Mouse (Mus musculus) ES-Bruce4 (cell line): ENCODE data around the gene Gm11595. TPM values are rescaled to one million over a fixed set of nuclear protein-coding genes. Genes with fewer than 3 reads are reported as not detected.
"Not testable (repeated sequence)": the region's sequence is repeated elsewhere in the genome, so short reads cannot be mapped to it uniquely, and the experiment has no call there.

Source experiments
- H3K27ac ChIP-seq: 2 replicates; pipeline ENCODE4 v1.5.1; 2012; ENCODE audit warnings: low read length, inconsistent platforms; ENCODE audit not compliant: insufficient read depth
- H3K27me3 ChIP-seq: 2 replicates; pipeline ENCODE4 v1.6.1; 2012; ENCODE audit warnings: mild to moderate bottlenecking, low read length, inconsistent platforms; ENCODE audit not compliant: control insufficient read depth, poor library complexity, insufficient read depth, severe bottlenecking
- H3K36me3 ChIP-seq: 2 replicates; pipeline ENCODE4 v1.6.1; 2012; ENCODE audit warnings: inconsistent platforms, mild to moderate bottlenecking, low read length, moderate library complexity; ENCODE audit not compliant: control insufficient read depth, poor library complexity, insufficient read depth, severe bottlenecking
- H3K4me1 ChIP-seq: one replicate; pipeline ENCODE4 v1.8.1; 2011; ENCODE audit warnings: low read length; ENCODE audit not compliant: control insufficient read depth, insufficient read depth
- H3K4me3 ChIP-seq: 2 replicates; pipeline ENCODE4 v1.5.1; 2011; ENCODE audit warnings: low read depth, mild to moderate bottlenecking, low read length
- H3K9ac ChIP-seq: 2 replicates; pipeline ENCODE4 v1.6.1; 2012; ENCODE audit warnings: low read depth, mild to moderate bottlenecking, inconsistent platforms; ENCODE audit not compliant: poor library complexity, severe bottlenecking
- H3K9me3 ChIP-seq: replicated peaks from 2 replicates; pipeline ENCODE4 v1.6.1; 2012; ENCODE audit warnings: mild to moderate bottlenecking, low read length, inconsistent platforms; ENCODE audit not compliant: control insufficient read depth, poor library complexity, insufficient read depth, severe bottlenecking
- CTCF ChIP-seq: IDR thresholded peaks from one replicate; pipeline ENCODE4 v1.8.1; 2011; ENCODE audit warnings: low read depth, low read length
- EP300 ChIP-seq: IDR thresholded peaks from 2 replicates; pipeline ENCODE4 v1.6.1; 2011; ENCODE audit warnings: low read depth, low read length; ENCODE audit not compliant: insufficient read depth
- POLR2A ChIP-seq: IDR thresholded peaks from one replicate; pipeline ENCODE4 v1.8.1; 2011; ENCODE audit warnings: low read length; ENCODE audit not compliant: insufficient read depth
- polyA plus RNA-seq: library from polyadenylated mRNA; stranded (reverse); fragments of >200 nt; gene quantifications from 2 replicates; pipeline ENCODE4 v1.2.4, GENCODE M21; 2011; ENCODE audit warnings: low read depth; ENCODE audit not compliant: missing spikeins, insufficient read depth, insufficient read length

Gene Gm11595
- polyA plus RNA-seq, result not detected in 2 replicates

DNA sequence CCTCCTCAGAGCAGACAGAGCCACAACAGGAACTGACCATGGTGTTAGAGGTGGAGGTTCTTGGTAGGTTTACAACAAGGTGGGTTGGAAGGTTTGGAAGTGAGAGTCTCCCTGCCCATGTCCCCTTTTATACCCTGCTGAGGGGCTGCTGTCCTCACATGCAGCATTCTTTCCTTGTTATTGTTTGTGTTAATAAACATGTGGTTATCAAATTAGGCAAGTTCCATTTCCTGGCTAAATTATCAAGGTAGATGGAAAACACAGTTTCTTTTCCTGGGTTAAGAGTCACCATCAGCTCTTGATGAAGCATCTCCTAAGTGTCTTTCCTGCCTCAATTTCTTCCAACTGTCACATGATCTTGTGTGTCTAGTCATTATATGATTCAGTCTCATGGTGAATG lies at the start of gene Gm11595:
Gene Gm11595 (minus strand): TSS at position 101 of the 400 bp plus-strand sequence.
- H3K4me1 ChIP-seq, H3K9ac ChIP-seq, H3K9me3 ChIP-seq, H3K27ac ChIP-seq, H3K36me3 ChIP-seq, H3K27me3 ChIP-seq, H3K4me3 ChIP-seq: not testable (repeated sequence)

DNA sequence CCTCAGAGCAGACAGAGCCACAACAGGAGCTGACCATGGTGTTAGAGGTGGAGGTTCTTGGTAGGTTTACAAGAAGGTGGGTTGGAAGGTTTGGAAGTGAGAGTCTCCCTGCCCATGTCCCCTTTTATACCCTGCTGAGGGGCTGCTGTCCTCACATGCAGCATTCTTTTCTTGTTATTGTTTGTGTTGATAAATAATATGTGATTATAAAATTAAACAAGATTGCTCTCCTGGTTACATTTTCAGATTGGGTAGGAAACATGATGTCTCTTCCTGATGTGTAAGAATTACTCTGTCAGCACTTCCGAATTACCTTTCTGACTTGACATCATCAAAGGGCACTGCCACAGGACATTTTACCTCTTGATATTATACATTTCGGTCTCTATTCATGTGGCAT lies 42.9 kb upstream of the Gm11595 start, which contains the start of gene Gm11564:
Gene Gm11564 (minus strand): TSS at position 101 of the 400 bp plus-strand sequence.
- not testable (repeated sequence) for H3K9ac ChIP-seq, H3K36me3 ChIP-seq, H3K4me1 ChIP-seq, H3K27me3 ChIP-seq, H3K4me3 ChIP-seq, H3K9me3 ChIP-seq, H3K27ac ChIP-seq

DNA sequence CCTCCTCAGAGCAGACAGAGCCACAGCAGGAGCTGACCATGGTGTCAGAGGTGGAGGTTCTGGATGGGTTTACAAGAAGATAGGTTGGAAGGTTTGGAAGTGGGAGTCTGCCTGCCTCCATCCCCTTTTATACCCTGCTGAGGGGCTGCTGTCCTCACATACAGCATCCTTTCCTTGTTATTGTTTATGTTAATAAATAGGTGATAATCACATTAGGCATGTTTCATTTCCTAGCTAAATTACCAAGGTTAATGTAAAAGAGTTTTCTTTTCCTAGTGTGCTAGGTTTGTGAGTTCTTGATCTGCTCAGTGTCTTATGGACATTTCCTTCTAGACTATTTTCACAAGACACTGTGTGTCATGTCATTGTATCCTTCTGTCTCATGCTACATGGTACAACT lies 37.1 kb upstream of the Gm11595 start, which contains the start of gene Krtap4-13:
Gene Krtap4-13 (minus strand): TSS at position 101 of the 400 bp plus-strand sequence.
- not testable (repeated sequence) for H3K27ac ChIP-seq, H3K36me3 ChIP-seq, H3K9me3 ChIP-seq, H3K4me3 ChIP-seq, H3K27me3 ChIP-seq, H3K9ac ChIP-seq, H3K4me1 ChIP-seq

DNA sequence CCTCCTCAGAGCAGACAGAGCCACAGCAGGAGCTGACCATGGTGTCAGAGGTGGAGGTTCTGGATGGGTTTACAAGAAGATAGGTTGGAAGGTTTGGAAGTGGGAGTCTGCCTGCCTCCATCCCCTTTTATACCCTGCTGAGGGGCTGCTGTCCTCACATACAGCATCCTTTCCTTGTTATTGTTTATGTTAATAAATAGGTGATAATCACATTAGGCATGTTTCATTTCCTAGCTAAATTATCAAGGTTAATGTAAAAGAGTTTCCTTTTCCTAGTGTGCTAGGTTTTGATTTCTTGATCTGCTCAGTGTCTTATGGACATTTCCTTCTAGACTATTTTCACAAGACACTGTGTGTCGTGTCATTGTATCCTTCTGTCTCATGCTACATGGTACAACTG lies 31.6 kb upstream of the Gm11595 start, which contains the start of gene Gm11554:
Gene Gm11554 (minus strand): TSS at position 101 of the 400 bp plus-strand sequence.
- H3K27ac ChIP-seq, H3K36me3 ChIP-seq, H3K4me3 ChIP-seq, H3K4me1 ChIP-seq, H3K9ac ChIP-seq, H3K27me3 ChIP-seq, H3K9me3 ChIP-seq: not testable (repeated sequence)

DNA sequence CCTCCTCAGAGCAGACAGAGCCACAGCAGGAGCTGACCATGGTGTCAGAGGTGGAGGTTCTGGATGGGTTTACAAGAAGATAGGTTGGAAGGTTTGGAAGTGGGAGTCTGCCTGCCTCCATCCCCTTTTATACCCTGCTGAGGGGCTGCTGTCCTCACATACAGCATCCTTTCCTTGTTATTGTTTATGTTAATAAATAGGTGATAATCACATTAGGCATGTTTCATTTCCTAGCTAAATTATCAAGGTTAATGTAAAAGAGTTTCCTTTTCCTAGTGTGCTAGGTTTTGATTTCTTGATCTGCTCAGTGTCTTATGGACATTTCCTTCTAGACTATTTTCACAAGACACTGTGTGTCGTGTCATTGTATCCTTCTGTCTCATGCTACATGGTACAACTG lies 26.1 kb upstream of the Gm11595 start, which contains the start of gene Gm11569:
Gene Gm11569 (minus strand): TSS at position 101 of the 400 bp plus-strand sequence.
- H3K36me3 ChIP-seq, H3K9me3 ChIP-seq, H3K9ac ChIP-seq, H3K4me1 ChIP-seq, H3K27me3 ChIP-seq, H3K27ac ChIP-seq, H3K4me3 ChIP-seq: not testable (repeated sequence)

DNA sequence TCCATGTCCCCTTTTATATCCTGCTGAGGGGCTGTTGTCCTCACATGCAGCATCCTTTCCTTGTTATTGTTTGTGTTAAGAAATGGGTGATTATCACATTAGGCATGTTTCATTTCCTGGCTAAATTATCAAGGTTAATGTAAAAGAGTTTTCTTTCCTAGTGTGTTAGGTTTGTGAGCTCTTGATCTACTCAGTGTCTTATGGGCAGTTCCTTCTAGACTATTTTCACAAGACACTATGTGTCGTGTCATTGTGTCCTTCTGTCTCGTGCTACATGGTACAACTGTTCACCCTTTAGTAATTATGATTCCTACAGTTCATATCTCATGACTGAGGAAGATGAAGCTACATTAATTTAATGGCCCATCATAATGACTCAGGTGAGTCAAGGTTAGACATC lies 20.7 kb upstream of the Gm11595 start, which contains the start of gene Gm11596:
Gene Gm11596 (minus strand): TSS at position 101 of the 400 bp plus-strand sequence.
- H3K9ac ChIP-seq, result no peak within 1 kb of the TSS
- H3K4me1 ChIP-seq, result no peaks in the 10 kb centered on the region
- no peaks in the 10 kb centered on the region for H3K36me3 ChIP-seq
- no peak within 1 kb of the TSS for H3K4me3 ChIP-seq
- no peaks in the 10 kb centered on the region for H3K9me3 ChIP-seq
- no peaks in the 10 kb centered on the region; the same call in 1 of the 2 replicates for H3K27me3 ChIP-seq
- TF ChIP-seq POLR2A (no peak), CTCF (no peak), EP300 (no peak)
- no peak within 1 kb of the TSS for H3K27ac ChIP-seq

DNA sequence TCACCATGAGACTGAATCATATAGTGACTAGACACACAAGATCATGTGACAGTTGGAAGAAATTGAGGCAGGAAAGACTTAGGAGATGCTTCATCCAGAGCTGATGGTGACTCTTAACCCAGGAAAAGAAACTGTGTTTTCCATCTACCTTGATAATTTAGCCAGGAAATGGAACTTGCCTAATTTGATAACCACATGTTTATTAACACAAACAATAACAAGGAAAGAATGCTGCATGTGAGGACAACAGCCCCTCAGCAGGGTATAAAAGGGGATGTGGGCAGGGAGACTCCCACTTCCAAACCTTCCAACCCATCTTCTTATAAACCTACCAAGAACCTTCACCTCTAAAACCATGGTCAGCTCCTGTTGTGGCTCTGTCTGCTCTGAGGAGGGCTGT lies 12.2 kb upstream of the Gm11595 start, which contains the start of gene Krtap4-9:
Gene Krtap4-9 (plus strand): TSS at position 301 of the 400 bp plus-strand sequence.
- H3K27me3 ChIP-seq, H3K9ac ChIP-seq, H3K36me3 ChIP-seq, H3K4me3 ChIP-seq, H3K9me3 ChIP-seq, H3K27ac ChIP-seq, H3K4me1 ChIP-seq: not testable (repeated sequence)
